Mouse (Mus musculus): Measurements from ENCODE around the gene Dync1h1. TPM values are rescaled to one million over a fixed set of nuclear protein-coding genes. Genes with fewer than 3 reads are reported as not detected.

Dync1h1 gene
- polyA plus RNA-seq, 1 experiment from 2014 or later: 61.2 TPM

GRCm38 (mm10) chr12:110573635-110574034, 27.6 kb upstream of the Dync1h1 start:
- H3K36me3 ChIP-seq: peaks cover 78% of the 10 kb centered on the region
- no peak overlapping the region for H3K4me2 ChIP-seq
- H3K27ac ChIP-seq: no peak overlapping the region
- no peak for ATAC-seq (ENCODE audit: insufficient number of reproducible peaks, insufficient read depth, low FRiP score, low TSS enrichment, low read depth)
- H3K9ac ChIP-seq (replicated peaks): no peak overlapping the region
- no peaks in the 10 kb centered on the region for H3K27me3 ChIP-seq
- H3K4me3 ChIP-seq (replicated peaks): no peak overlapping the region
- H3K4me1 ChIP-seq (replicated peaks): no peaks in the 10 kb centered on the region
- H3K9me3 ChIP-seq: no peaks in the 10 kb centered on the region
- 79% methylated on average over 8 of the region's 8 CpGs for WGBS

GRCm38 (mm10) chr12:110575926-110576325, 25.3 kb upstream of the Dync1h1 start:
- WGBS: 61% methylated on average over 4 of the region's 4 CpGs
- H3K4me3 ChIP-seq (replicated peaks): no peak overlapping the region
- H3K9ac ChIP-seq (replicated peaks): no peak overlapping the region
- no peak overlapping the region for H3K4me2 ChIP-seq
- H3K36me3 ChIP-seq: peaks cover 69% of the 10 kb centered on the region
- H3K4me1 ChIP-seq (replicated peaks): no peaks in the 10 kb centered on the region
- H3K9me3 ChIP-seq: no peaks in the 10 kb centered on the region
- no peak overlapping the region for H3K27ac ChIP-seq
- no peak for ATAC-seq (ENCODE audit: insufficient number of reproducible peaks, insufficient read depth, low FRiP score, low TSS enrichment, low read depth)
- H3K27me3 ChIP-seq: no peaks in the 10 kb centered on the region

- Histone ChIP-seq H3K4me2 (no peak overlapping the region), H3K4me3 (replicated peaks) (no peak overlapping the region), H3K9ac (replicated peaks) (no peak overlapping the region), H3K9me3 (no peaks in the 10 kb centered on the region), H3K36me3 (peaks cover 52% of the 10 kb centered on the region), H3K4me1 (replicated peaks) (no peaks in the 10 kb centered on the region), H3K27me3 (no peaks in the 10 kb centered on the region), H3K27ac (no peak overlapping the region)
- WGBS: 88% methylated on average over 9 of the region's 9 CpGs
- no peak for ATAC-seq (ENCODE audit: insufficient number of reproducible peaks, insufficient read depth, low FRiP score, low TSS enrichment, low read depth)
These were observed 22.9 kb upstream of the Dync1h1 start for GRCm38 (mm10) chr12:110578333-110578732.

GRCm38 (mm10) chr12:110588622-110589021, 12.6 kb upstream of the Dync1h1 start:
- no peaks in the 10 kb centered on the region for H3K9me3 ChIP-seq
- no peak overlapping the region for H3K4me3 ChIP-seq (replicated peaks)
- WGBS: 83% methylated on average over 6 of the region's 6 CpGs
- H3K27me3 ChIP-seq: no peaks in the 10 kb centered on the region
- H3K36me3 ChIP-seq: no peaks in the 10 kb centered on the region
- ATAC-seq (ENCODE audit: insufficient number of reproducible peaks, insufficient read depth, low FRiP score, low TSS enrichment, low read depth): no peak
- no peak overlapping the region for H3K27ac ChIP-seq
- peaks cover 13% of the 10 kb centered on the region for H3K4me1 ChIP-seq (replicated peaks)
- no peak overlapping the region for H3K4me2 ChIP-seq
- H3K9ac ChIP-seq (replicated peaks): no peak overlapping the region

- 2% methylated on average over 15 of the region's 15 CpGs for WGBS
- H3K4me3 ChIP-seq (replicated peaks): peak overlapping the region; percentile 83
- H3K36me3 ChIP-seq: no peaks in the 10 kb centered on the region
- peak; percentile 2; the same call in 1 of the 2 replicates for ATAC-seq (ENCODE audit: insufficient number of reproducible peaks, insufficient read depth, low FRiP score, low TSS enrichment, low read depth)
- peaks cover 13% of the 10 kb centered on the region for H3K4me1 ChIP-seq (replicated peaks)
- peak overlapping the region; percentile 88 for H3K9ac ChIP-seq (replicated peaks)
- H3K27ac ChIP-seq: peak overlapping the region; percentile 87
- peak overlapping the region; percentile 98 for H3K4me2 ChIP-seq
- no peaks in the 10 kb centered on the region for H3K27me3 ChIP-seq
- no peaks in the 10 kb centered on the region for H3K9me3 ChIP-seq
These were observed 10.4 kb upstream of the Dync1h1 start for GRCm38 (mm10) chr12:110590804-110591259.

GRCm38 (mm10) chr12:110591260-110591883, 9.9 kb upstream of the Dync1h1 start:
- H3K36me3 ChIP-seq: no peaks in the 10 kb centered on the region
- H3K4me1 ChIP-seq (replicated peaks): peaks cover 13% of the 10 kb centered on the region
- H3K9me3 ChIP-seq: no peaks in the 10 kb centered on the region
- peak; percentile 97 for ATAC-seq (ENCODE audit: insufficient number of reproducible peaks, insufficient read depth, low FRiP score, low TSS enrichment, low read depth)
- peak overlapping the region; percentile 98 for H3K4me2 ChIP-seq
- peak overlapping the region; percentile 88 for H3K9ac ChIP-seq (replicated peaks)
- H3K27me3 ChIP-seq: no peaks in the 10 kb centered on the region
- peak overlapping the region; percentile 83 for H3K4me3 ChIP-seq (replicated peaks)
- under 1% methylated on average over 56 of the region's 56 CpGs for WGBS
- H3K27ac ChIP-seq: peak overlapping the region; percentile 87

GRCm38 (mm10) chr12:110598527-110598926, 2.7 kb upstream of the Dync1h1 start:
- H3K9ac ChIP-seq (replicated peaks): no peak overlapping the region
- H3K27ac ChIP-seq: no peak overlapping the region
- WGBS: 10% methylated on average over 7 of the region's 7 CpGs
- no peak overlapping the region for H3K4me2 ChIP-seq
- H3K4me1 ChIP-seq (replicated peaks): peaks cover 18% of the 10 kb centered on the region
- no peak overlapping the region for H3K4me3 ChIP-seq (replicated peaks)
- H3K9me3 ChIP-seq: no peaks in the 10 kb centered on the region
- no peaks in the 10 kb centered on the region for H3K36me3 ChIP-seq
- H3K27me3 ChIP-seq: peaks cover 3% of the 10 kb centered on the region; the same call in 1 of the 2 replicates
- ATAC-seq (ENCODE audit: insufficient number of reproducible peaks, insufficient read depth, low FRiP score, low TSS enrichment, low read depth): no peak

- H3K4me1 ChIP-seq (replicated peaks): peaks cover 24% of the 10 kb centered on the region
- no peaks in the 10 kb centered on the region for H3K9me3 ChIP-seq
- no peak for ATAC-seq (ENCODE audit: insufficient number of reproducible peaks, insufficient read depth, low FRiP score, low TSS enrichment, low read depth)
- H3K4me2 ChIP-seq: no peak overlapping the region
- no peak overlapping the region for H3K9ac ChIP-seq (replicated peaks)
- peaks cover 3% of the 10 kb centered on the region; the same call in 1 of the 2 replicates for H3K27me3 ChIP-seq
- H3K4me3 ChIP-seq (replicated peaks): no peak overlapping the region
- H3K36me3 ChIP-seq: no peaks in the 10 kb centered on the region
- WGBS: 71% methylated on average over 4 of the region's 4 CpGs
- no peak overlapping the region for H3K27ac ChIP-seq
These were observed 1.5 kb upstream of the Dync1h1 start for GRCm38 (mm10) chr12:110599791-110600190.

GRCm38 (mm10) chr12:110600225-110600991, 844 bp upstream of the Dync1h1 start:
- peak overlapping the region; percentile 91 for H3K4me2 ChIP-seq
- H3K9me3 ChIP-seq: no peaks in the 10 kb centered on the region
- peak overlapping the region; percentile 89 for H3K9ac ChIP-seq (replicated peaks)
- peaks cover 3% of the 10 kb centered on the region; the same call in 1 of the 2 replicates for H3K27me3 ChIP-seq
- no peak for ATAC-seq (ENCODE audit: insufficient number of reproducible peaks, insufficient read depth, low FRiP score, low TSS enrichment, low read depth)
- no peaks in the 10 kb centered on the region for H3K36me3 ChIP-seq
- H3K4me3 ChIP-seq (replicated peaks): peak overlapping the region; percentile 90
- peaks cover 24% of the 10 kb centered on the region for H3K4me1 ChIP-seq (replicated peaks)
- H3K27ac ChIP-seq: no peak overlapping the region
- 57% methylated on average over 13 of the region's 13 CpGs for WGBS

GRCm38 (mm10) chr12:110606161-110606560, 4.9 kb downstream of the Dync1h1 start:
- no peak overlapping the region for H3K9ac ChIP-seq (replicated peaks)
- no peak overlapping the region for H3K27ac ChIP-seq
- no peak overlapping the region for H3K4me3 ChIP-seq (replicated peaks)
- peaks cover 22% of the 10 kb centered on the region for H3K4me1 ChIP-seq (replicated peaks)
- ATAC-seq (ENCODE audit: insufficient number of reproducible peaks, insufficient read depth, low FRiP score, low TSS enrichment, low read depth): no peak
- WGBS: 92% methylated on average over 3 of the region's 3 CpGs
- no peak overlapping the region for H3K4me2 ChIP-seq
- H3K27me3 ChIP-seq: no peaks in the 10 kb centered on the region
- peaks cover 22% of the 10 kb centered on the region for H3K36me3 ChIP-seq
- H3K9me3 ChIP-seq: no peaks in the 10 kb centered on the region

GRCm38 (mm10) chr12:110606676-110607075, 5.4 kb downstream of the Dync1h1 start:
- Histone ChIP-seq H3K4me1 (replicated peaks) (peaks cover 22% of the 10 kb centered on the region), H3K36me3 (peaks cover 23% of the 10 kb centered on the region), H3K27ac (no peak overlapping the region), H3K4me2 (no peak overlapping the region), H3K9ac (replicated peaks) (no peak overlapping the region), H3K9me3 (no peaks in the 10 kb centered on the region), H3K27me3 (no peaks in the 10 kb centered on the region), H3K4me3 (replicated peaks) (no peak overlapping the region)
- 86% methylated on average over 2 of the region's 2 CpGs for WGBS
- no peak for ATAC-seq (ENCODE audit: insufficient number of reproducible peaks, insufficient read depth, low FRiP score, low TSS enrichment, low read depth)
